Mouse (Mus musculus) ES-E14 (cell line): ENCODE results near the gene Selenow.

Experiments used
- CHD2 ChIP-seq: IDR thresholded peaks from 2 replicates; pipeline ENCODE4 v1.6.1; 2014; ENCODE audit warnings: mild to moderate bottlenecking, low read depth, low read length, inconsistent platforms
- HCFC1 ChIP-seq: IDR thresholded peaks from 2 replicates; pipeline ENCODE4 v1.6.1; 2012; ENCODE audit warnings: low read length, inconsistent platforms, borderline replicate concordance; ENCODE audit not compliant: insufficient read depth
- MAFK ChIP-seq: IDR thresholded peaks from 2 replicates; pipeline ENCODE4 v1.6.1; 2014; ENCODE audit warnings: mild to moderate bottlenecking, low read depth, low read length, inconsistent platforms; ENCODE audit not compliant: insufficient read depth
- ZC3H11A ChIP-seq: IDR thresholded peaks from 2 replicates; pipeline ENCODE4 v1.6.1; 2012; ENCODE audit warnings: low read depth, mild to moderate bottlenecking, inconsistent platforms, low read length, borderline replicate concordance

- TF ChIP-seq MAFK (no peak), ZC3H11A (no peak), CHD2 (no peak), HCFC1 (no peak)
These were observed 32.2 kb upstream of the Selenow start for GRCm38 (mm10) chr7:15954436-15954835.
